Mouse (Mus musculus): ENCODE results near the gene Rbm6. TPM values are rescaled to one million over a fixed set of nuclear protein-coding genes. Genes with fewer than 3 reads are reported as not detected.

Rbm6 gene
- 4.2 and 16.4 TPM in 2 replicates for polyA plus RNA-seq (2012; rRNA removed)

GRCm38 (mm10) chr9:107873137-107873536 is at the start of gene Rbm6:
Gene Rbm6, minus strand, starts transcription at chr9:107873237.
- H3K4me3 ChIP-seq (ENCODE audit: low read depth, low read length): peak within 1 kb of the TSS; percentile 87
- peak within 1 kb of the TSS; percentile 94 for H3K27ac ChIP-seq (ENCODE audit: insufficient read depth, low read depth, low read length)
- H3K27me3 ChIP-seq (ENCODE audit: control insufficient read depth, insufficient read depth, low read length): no peaks in the 10 kb centered on the region
- 3% methylated on average over 14 of the region's 14 CpGs for WGBS
- TF ChIP-seq POLR2A (IDR thresholded peaks at IDR 0.05; ENCODE audit: low read depth, low read length): no peak
- TF ChIP-seq CTCF (IDR thresholded peaks at IDR 0.05; ENCODE audit: extremely low read depth, insufficient read length, insufficient replicate concordance, low read depth, low read length): no peak
- peaks cover 10% of the 10 kb centered on the region; the same call in 1 of the 2 replicates for H3K4me1 ChIP-seq (ENCODE audit: control insufficient read depth, insufficient read depth, insufficient read length, low read length)
- no peaks in the 10 kb centered on the region; the same call in 1 of the 2 replicates for H3K36me3 ChIP-seq (ENCODE audit: control insufficient read depth, insufficient read depth, low read length)

- Histone ChIP-seq H3K36me3 (ENCODE audit: control insufficient read depth, insufficient read depth, low read length) (peaks cover 63% of the 10 kb centered on the region), H3K27ac (ENCODE audit: insufficient read depth, low read depth, low read length) (no peak overlapping the region), H3K4me1 (ENCODE audit: control insufficient read depth, insufficient read depth, insufficient read length, low read length) (no peaks in the 10 kb centered on the region), H3K27me3 (ENCODE audit: control insufficient read depth, insufficient read depth, low read length) (no peaks in the 10 kb centered on the region), H3K4me3 (ENCODE audit: low read depth, low read length) (no peak overlapping the region)
- 90% methylated on average over 5 of the region's 5 CpGs for WGBS
- TF ChIP-seq POLR2A (IDR thresholded peaks at IDR 0.05; ENCODE audit: low read depth, low read length): no peak
- no peak for TF ChIP-seq CTCF (IDR thresholded peaks at IDR 0.05; ENCODE audit: extremely low read depth, insufficient read length, insufficient replicate concordance, low read depth, low read length)
Measured at GRCm38 (mm10) chr9:107919441-107919840, 46.4 kb upstream of the Rbm6 start.

GRCm38 (mm10) chr9:107918884-107919283 is 45.8 kb upstream of the Rbm6 start:
- TF ChIP-seq POLR2A (IDR thresholded peaks at IDR 0.05; ENCODE audit: low read depth, low read length): no peak
- no peak for TF ChIP-seq CTCF (IDR thresholded peaks at IDR 0.05; ENCODE audit: extremely low read depth, insufficient read length, insufficient replicate concordance, low read depth, low read length)
- WGBS: 89% methylated on average over 6 of the region's 6 CpGs
- Histone ChIP-seq H3K27me3 (ENCODE audit: control insufficient read depth, insufficient read depth, low read length) (no peaks in the 10 kb centered on the region), H3K36me3 (ENCODE audit: control insufficient read depth, insufficient read depth, low read length) (peaks cover 68% of the 10 kb centered on the region), H3K4me1 (ENCODE audit: control insufficient read depth, insufficient read depth, insufficient read length, low read length) (no peaks in the 10 kb centered on the region), H3K27ac (ENCODE audit: insufficient read depth, low read depth, low read length) (no peak overlapping the region), H3K4me3 (ENCODE audit: low read depth, low read length) (no peak overlapping the region)

GRCm38 (mm10) chr9:107917895-107918608 is 45.0 kb upstream of the Rbm6 start:
- no peaks in the 10 kb centered on the region for H3K4me1 ChIP-seq (ENCODE audit: control insufficient read depth, insufficient read depth, insufficient read length, low read length)
- no peaks in the 10 kb centered on the region for H3K27me3 ChIP-seq (ENCODE audit: control insufficient read depth, insufficient read depth, low read length)
- H3K27ac ChIP-seq (ENCODE audit: insufficient read depth, low read depth, low read length): no peak overlapping the region
- no peak overlapping the region for H3K4me3 ChIP-seq (ENCODE audit: low read depth, low read length)
- 71% methylated on average over 13 of the region's 13 CpGs for WGBS
- H3K36me3 ChIP-seq (ENCODE audit: control insufficient read depth, insufficient read depth, low read length): peaks cover 72% of the 10 kb centered on the region
- no peak for TF ChIP-seq CTCF (IDR thresholded peaks at IDR 0.05; ENCODE audit: extremely low read depth, insufficient read length, insufficient replicate concordance, low read depth, low read length)
- TF ChIP-seq POLR2A (IDR thresholded peaks at IDR 0.05; ENCODE audit: low read depth, low read length): no peak

GRCm38 (mm10) chr9:107914764-107915420 is 41.9 kb upstream of the Rbm6 start:
- no peaks in the 10 kb centered on the region for H3K27me3 ChIP-seq (ENCODE audit: control insufficient read depth, insufficient read depth, low read length)
- WGBS: 88% methylated on average over 16 of the region's 16 CpGs
- peaks cover 6% of the 10 kb centered on the region for H3K4me1 ChIP-seq (ENCODE audit: control insufficient read depth, insufficient read depth, insufficient read length, low read length)
- TF ChIP-seq CTCF (IDR thresholded peaks at IDR 0.05; ENCODE audit: extremely low read depth, insufficient read length, insufficient replicate concordance, low read depth, low read length) (no peak), POLR2A (IDR thresholded peaks at IDR 0.05; ENCODE audit: low read depth, low read length) (no peak)
- no peak overlapping the region for H3K27ac ChIP-seq (ENCODE audit: insufficient read depth, low read depth, low read length)
- no peak overlapping the region for H3K4me3 ChIP-seq (ENCODE audit: low read depth, low read length)
- peaks cover 76% of the 10 kb centered on the region for H3K36me3 ChIP-seq (ENCODE audit: control insufficient read depth, insufficient read depth, low read length)

- Histone ChIP-seq H3K4me3 (ENCODE audit: low read depth, low read length) (peak overlapping the region; percentile 44), H3K4me1 (ENCODE audit: control insufficient read depth, insufficient read depth, insufficient read length, low read length) (peaks cover 15% of the 10 kb centered on the region), H3K27me3 (ENCODE audit: control insufficient read depth, insufficient read depth, low read length) (no peaks in the 10 kb centered on the region), H3K36me3 (ENCODE audit: control insufficient read depth, insufficient read depth, low read length) (peaks cover 32% of the 10 kb centered on the region), H3K27ac (ENCODE audit: insufficient read depth, low read depth, low read length) (peak overlapping the region; percentile 97)
- 27% methylated on average over 15 of the region's 15 CpGs for WGBS
- no peak for TF ChIP-seq CTCF (IDR thresholded peaks at IDR 0.05; ENCODE audit: extremely low read depth, insufficient read length, insufficient replicate concordance, low read depth, low read length)
- TF ChIP-seq POLR2A (IDR thresholded peaks at IDR 0.05; ENCODE audit: low read depth, low read length): peak; percentile 56
Measured at GRCm38 (mm10) chr9:107910025-107910769, 37.2 kb upstream of the Rbm6 start.
